Mouse (Mus musculus) kidney, adult 2 months (tissue): ENCODE results near the gene Otub2.

ENCODE experiments used
- CTCF ChIP-seq: fragments of 200-500 bp; conservative IDR thresholded peaks from 2 replicates; pipeline ENCODE4 v1.5.1; 2011; ENCODE audit warnings: low read depth, mild to moderate bottlenecking, control low read depth, low read length, moderate library complexity, mixed read lengths; ENCODE audit not compliant: insufficient read depth, insufficient read length
- POLR2A ChIP-seq: fragments of 200-500 bp; IDR thresholded peaks from one replicate; pipeline ENCODE4 v1.6.1; 2011; ENCODE audit warnings: low read depth, low read length, control low read depth

GRCm38 (mm10) chr12:103352735-103353134, 35.7 kb upstream of the Otub2 start:
- TF ChIP-seq POLR2A (no peak), CTCF (no peak)
